Mouse (Mus musculus) gonadal fat pad, adult 2 months (tissue): ENCODE measurements around the gene C2cd5. TPM values are rescaled to one million over a fixed set of nuclear protein-coding genes. Genes with fewer than 3 reads are reported as not detected.

Source experiments
- DNase-seq: peaks from one replicate; pipeline ENCODE4 v3.0.0-alpha.2; 2012; ENCODE audit warnings: low read depth
- polyA plus RNA-seq: library from polyadenylated mRNA; depleted of rRNA; stranded (reverse); fragments of >200 nt; gene quantifications from 2 replicates; pipeline ENCODE4 v1.2.3, GENCODE M21; 2012

The C2cd5 gene
- polyA plus RNA-seq, 1 experiment: 18.2 TPM

GRCm38 (mm10) chr6:143115505-143115904 lies 15.6 kb upstream of the C2cd5 start:
- DNase-seq: no peak

GRCm38 (mm10) chr6:143115011-143115445 lies 15.1 kb upstream of the C2cd5 start:
- DNase-seq: no peak

GRCm38 (mm10) chr6:143114556-143114955 lies 14.6 kb upstream of the C2cd5 start:
- DNase-seq: no peak

- no peak for DNase-seq
These were observed 10.4 kb upstream of the C2cd5 start for GRCm38 (mm10) chr6:143110371-143110770.

GRCm38 (mm10) chr6:143109622-143110218 lies 9.8 kb upstream of the C2cd5 start:
- no peak for DNase-seq

- DNase-seq: no peak
These were observed 8.1 kb upstream of the C2cd5 start for GRCm38 (mm10) chr6:143108031-143108430.

GRCm38 (mm10) chr6:143107611-143108010 lies 7.7 kb upstream of the C2cd5 start:
- DNase-seq: no peak

GRCm38 (mm10) chr6:143105766-143106165 lies 5.8 kb upstream of the C2cd5 start:
- no peak for DNase-seq

- DNase-seq: no peak
These were observed 4.2 kb upstream of the C2cd5 start for GRCm38 (mm10) chr6:143103981-143104680.

- DNase-seq: no peak
These were observed 656 bp upstream of the C2cd5 start for GRCm38 (mm10) chr6:143100478-143101115.

- DNase-seq: no peak
These were observed 660 bp downstream of the C2cd5 start for GRCm38 (mm10) chr6:143099281-143099680.

- DNase-seq: no peak
These were observed 4.8 kb downstream of the C2cd5 start for GRCm38 (mm10) chr6:143095126-143095525.

GRCm38 (mm10) chr6:143092856-143093255 lies 7.1 kb downstream of the C2cd5 start:
- DNase-seq: no peak

- DNase-seq: no peak
These were observed 8.9 kb downstream of the C2cd5 start for GRCm38 (mm10) chr6:143091076-143091475.

GRCm38 (mm10) chr6:143087332-143087731 lies 12.6 kb downstream of the C2cd5 start:
- no peak for DNase-seq

- DNase-seq: no peak
These were observed 14.0 kb downstream of the C2cd5 start for GRCm38 (mm10) chr6:143085898-143086297.

GRCm38 (mm10) chr6:143084314-143085025 lies 15.5 kb downstream of the C2cd5 start:
- DNase-seq: no peak

- DNase-seq: no peak
These were observed 18.3 kb downstream of the C2cd5 start for GRCm38 (mm10) chr6:143081479-143082106.

- no peak for DNase-seq
These were observed 19.2 kb downstream of the C2cd5 start for GRCm38 (mm10) chr6:143080774-143081173.

GRCm38 (mm10) chr6:143079126-143079525 lies 20.8 kb downstream of the C2cd5 start:
- DNase-seq: no peak

- no peak for DNase-seq
These were observed 23.5 kb downstream of the C2cd5 start for GRCm38 (mm10) chr6:143076461-143076860.

- DNase-seq: no peak
These were observed 26.0 kb downstream of the C2cd5 start for GRCm38 (mm10) chr6:143073914-143074313.
